Mouse (Mus musculus) heart, adult 8-10 months (tissue): ENCODE results near the gene Jpt1. TPM values are rescaled to one million over a fixed set of nuclear protein-coding genes. Genes with fewer than 3 reads are reported as not detected.

ENCODE experiments used
- microRNA-seq: library from miRNA; unstranded; fragments of <30 nt; microRNA quantifications from one replicate; pipeline ENCODE4 v1.2.0, GENCODE M21; 2022
- total RNA-seq, 4 experiments: library from RNA; stranded (reverse); gene quantifications; 2 replicates each; pipeline ENCODE4 v1.2.4; 2022

The Jpt1 gene
- total RNA-seq, 4 experiments from 2014 or later = 114 to 126 (median 121) TPM

Small RNAs within 50 kb of the gene (microRNA-seq; reads per million reads assigned to microRNA genes)
- not detected for gene Mir3968

Other genes starting within 250 kb of the Jpt1 start
- gene Grin2c, start 247.1 kb downstream of the Jpt1 start, total RNA-seq = under 1 TPM; 0.09 to 0.65 (median 0.23) TPM
- 1 to 10 TPM; 9.1 to 10.0 (median 9.6) TPM for gene Fdxr, start 237.3 kb downstream of the Jpt1 start, total RNA-seq
- gene Fads6, start 216.7 kb downstream of the Jpt1 start, total RNA-seq = 1 to 10 TPM; 2.0 to 3.5 (median 2.3) TPM
- gene Otop2, start 207.2 kb downstream of the Jpt1 start, total RNA-seq = not detected
- gene Ush1g, start 192.3 kb downstream of the Jpt1 start, total RNA-seq = under 1 TPM; 0.09 to 0.28 (median 0.25) TPM
- not detected for gene Otop3, start 179.7 kb downstream of the Jpt1 start, total RNA-seq
- gene Hid1, start 146.6 kb downstream of the Jpt1 start, total RNA-seq = 1 to 10 TPM; 3.4 to 4.3 (median 4.1) TPM
- 1 to 10 TPM; 4.1 to 5.3 (median 4.8) TPM for gene Cdr2l, start 132.5 kb downstream of the Jpt1 start, total RNA-seq
- gene Mrpl58, start 110.6 kb downstream of the Jpt1 start, total RNA-seq = 100 to 1,000 TPM; 139 to 160 (median 146) TPM
- 1,000 to 10,000 TPM; 2,233 to 2,384 (median 2,275) TPM for gene Atp5h, start 94.4 kb downstream of the Jpt1 start, total RNA-seq
- 10 to 100 TPM; 29.3 to 34.0 (median 29.7) TPM for gene Kctd2, start 94.3 kb downstream of the Jpt1 start, total RNA-seq
- under 1 TPM in 1 of 4 experiments, not detected in 3; 0.16 TPM for gene Trim80, start 73.8 kb downstream of the Jpt1 start, total RNA-seq
- not detected for gene Slc16a5, start 51.9 kb downstream of the Jpt1 start, total RNA-seq
- gene Armc7, start 38.7 kb downstream of the Jpt1 start, total RNA-seq = 1 to 10 TPM; 1.2 to 2.2 (median 1.9) TPM
- gene Nt5c, start 22.5 kb downstream of the Jpt1 start, total RNA-seq = 10 to 100 TPM in 2 of 4 experiments, 1 to 10 TPM in 2; 8.7 to 14.9 (median 10.1) TPM
- gene Sumo2, start 21.9 kb upstream of the Jpt1 start, total RNA-seq = 100 to 1,000 TPM; 166 to 179 (median 176) TPM
- 10 to 100 TPM; 15.7 to 24.4 (median 19.2) TPM for gene Nup85, start 50.0 kb upstream of the Jpt1 start, total RNA-seq
- 100 to 1,000 TPM in 1 of 4 experiments, 10 to 100 TPM in 3; 80.5 to 101 (median 85.0) TPM for gene Mrps7, start 89.5 kb upstream of the Jpt1 start, total RNA-seq
- 10 to 100 TPM; 13.0 to 19.0 (median 15.8) TPM for gene Gga3, start 89.7 kb upstream of the Jpt1 start, total RNA-seq
- 10 to 100 TPM; 40.8 to 52.0 (median 45.0) TPM for gene Mif4gd, start 98.6 kb upstream of the Jpt1 start, total RNA-seq
- gene Slc25a19, start 113.9 kb upstream of the Jpt1 start, total RNA-seq = 10 to 100 TPM; 31.4 to 40.9 (median 34.9) TPM
- gene Grb2, start 194.2 kb upstream of the Jpt1 start, total RNA-seq = 100 to 1,000 TPM in 3 of 4 experiments, 10 to 100 TPM in 1; 93.7 to 126 (median 111) TPM